Mouse (Mus musculus): ENCODE data around the gene Tyk2.

- no peak for TF ChIP-seq CTCF (IDR thresholded peaks at IDR 0.05; ENCODE audit: control insufficient read depth, insufficient read depth, insufficient replicate concordance, low read depth, low read length)
- TF ChIP-seq POLR2A (IDR thresholded peaks at IDR 0.05; ENCODE audit: control insufficient read depth, low read depth, low read length) = no peak
Observed at GRCm38 (mm10) chr9:21180841-21181240, 49.8 kb upstream of the Tyk2 start.

All from testis, adult 2 months (tissue).